Mouse (Mus musculus) liver, embryonic 18 days (tissue): ENCODE results near the gene Esr2. TPM values are rescaled to one million over a fixed set of nuclear protein-coding genes. Genes with fewer than 3 reads are reported as not detected.

Source experiments
- polyA plus RNA-seq: library from polyadenylated mRNA; depleted of rRNA; stranded (reverse); fragments of >200 nt; gene quantifications from 2 replicates; pipeline ENCODE4 v1.2.3, GENCODE M21; 2012; rRNA removed

The Esr2 gene
- 0.01 TPM in 1 of 2 replicates, not detected in the other for polyA plus RNA-seq

GRCm38 (mm10) chr12:76177000-76177863 lies at the start of gene Esr2:
TSS of gene Esr2 (minus strand) at chr12:76177259.

Other genes with a start within 250 kb of the Esr2 start
- gene Tex21, start 69.5 kb upstream of the Esr2 start, polyA plus RNA-seq = 0.01 and 0.05 TPM in 2 replicates
- gene Mthfd1, start 78.0 kb upstream of the Esr2 start, polyA plus RNA-seq = 50.4 and 52.7 TPM in 2 replicates
- gene Akap5, start 147.6 kb upstream of the Esr2 start, polyA plus RNA-seq = 0.23 and 0.24 TPM in 2 replicates
- gene Zbtb25, start 192.3 kb upstream of the Esr2 start, polyA plus RNA-seq = 3.5 and 3.9 TPM in 2 replicates
- 1.6 and 1.7 TPM in 2 replicates for gene Zbtb1, start 193.0 kb upstream of the Esr2 start, polyA plus RNA-seq
- 1.9 and 2.6 TPM in 2 replicates for gene Hspa2, start 226.9 kb upstream of the Esr2 start, polyA plus RNA-seq
- 0.09 and 0.41 TPM in 2 replicates for gene Ppp1r36, start 240.3 kb upstream of the Esr2 start, polyA plus RNA-seq